Mouse (Mus musculus): ENCODE measurements around the gene Lpcat2.

DNA sequence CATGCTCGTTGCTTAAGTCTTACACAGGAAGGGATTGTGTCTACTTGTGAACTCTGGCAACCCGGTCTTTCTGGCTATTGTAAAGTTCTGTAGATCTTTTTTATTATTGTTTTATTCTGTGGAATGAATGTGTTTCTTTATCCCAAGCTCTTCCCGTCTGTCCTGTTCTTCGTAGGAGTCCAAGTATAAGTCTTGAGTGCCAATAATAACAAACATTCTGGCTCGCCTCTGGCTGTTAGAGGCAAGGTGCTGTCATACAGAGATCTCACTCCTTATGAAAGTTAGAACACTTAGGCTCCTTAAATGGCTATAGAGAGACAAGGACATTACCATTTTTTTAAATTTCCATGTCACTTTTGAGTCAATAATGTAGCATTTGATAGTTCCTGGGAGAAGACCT, 41.5 kb downstream of the Lpcat2 start:
- no peak for TF ChIP-seq CTCF (conservative IDR thresholded peaks at IDR 0.05; ENCODE audit: insufficient read depth, insufficient read length, low read depth, low read length)
- no peak for TF ChIP-seq POLR2A (IDR thresholded peaks at IDR 0.05; ENCODE audit: low read depth, low read length)

Data from kidney, adult 2 months (tissue).